Mouse (Mus musculus): ENCODE results near the gene 9130023H24Rik. TPM values are rescaled to one million over a fixed set of nuclear protein-coding genes. Genes with fewer than 3 reads are reported as not detected.

The 9130023H24Rik gene
- polyA plus RNA-seq, 1 experiment from 2014 or later: 10.3 TPM

GRCm38 (mm10) chr7:128208187-128208586 lies 29.6 kb downstream of the 9130023H24Rik start:
- H3K36me3 ChIP-seq: no peaks in the 10 kb centered on the region
- peak; percentile 44 for DNase-seq (ENCODE audit: low spot score)
- H3K9me3 ChIP-seq (replicated peaks): no peaks in the 10 kb centered on the region
- H3K4me3 ChIP-seq: no peak overlapping the region
- H3K4me1 ChIP-seq: no peaks in the 10 kb centered on the region
- no peak overlapping the region for H3K27ac ChIP-seq (replicated peaks)
- H3K27me3 ChIP-seq (ENCODE audit: low read depth, poor library complexity, severe bottlenecking): no peaks in the 10 kb centered on the region
- 12% methylated on average over 4 of the region's 4 CpGs for WGBS

DNA sequence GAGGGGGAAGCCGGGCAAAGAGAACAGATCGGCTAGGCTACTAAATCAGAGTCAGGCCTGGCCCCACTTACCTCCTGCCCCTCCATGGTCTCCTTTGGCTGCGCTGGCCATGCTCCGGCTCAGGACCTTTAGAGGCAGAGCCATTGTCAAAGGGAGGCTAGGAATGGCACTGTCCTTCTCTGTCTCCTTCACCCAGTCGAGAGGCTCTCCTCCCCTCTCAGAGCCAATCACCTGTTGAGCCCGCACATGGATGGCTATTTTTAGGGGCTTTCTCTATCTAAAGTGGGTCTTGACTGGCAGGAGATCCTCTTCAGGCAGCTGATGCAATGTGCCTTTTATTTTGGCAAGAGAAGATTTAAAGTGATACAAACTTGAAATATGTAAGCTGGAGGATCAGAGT lies 31.7 kb downstream of the 9130023H24Rik start, which contains the start of gene Cox6a2:
Cox6a2 (minus strand) TSS at position 236 of the 400 bp plus-strand sequence.
- no peak within 1 kb of the TSS for H3K4me3 ChIP-seq
- no peaks in the 10 kb centered on the region for H3K27me3 ChIP-seq (ENCODE audit: low read depth, poor library complexity, severe bottlenecking)
- H3K27ac ChIP-seq (replicated peaks): no peak within 1 kb of the TSS
- DNase-seq (ENCODE audit: low spot score): no peak
- no peaks in the 10 kb centered on the region for H3K36me3 ChIP-seq
- H3K9me3 ChIP-seq (replicated peaks): no peaks in the 10 kb centered on the region
- no peaks in the 10 kb centered on the region for H3K4me1 ChIP-seq
- 83% methylated on average over 6 of the region's 6 CpGs for WGBS

DNA sequence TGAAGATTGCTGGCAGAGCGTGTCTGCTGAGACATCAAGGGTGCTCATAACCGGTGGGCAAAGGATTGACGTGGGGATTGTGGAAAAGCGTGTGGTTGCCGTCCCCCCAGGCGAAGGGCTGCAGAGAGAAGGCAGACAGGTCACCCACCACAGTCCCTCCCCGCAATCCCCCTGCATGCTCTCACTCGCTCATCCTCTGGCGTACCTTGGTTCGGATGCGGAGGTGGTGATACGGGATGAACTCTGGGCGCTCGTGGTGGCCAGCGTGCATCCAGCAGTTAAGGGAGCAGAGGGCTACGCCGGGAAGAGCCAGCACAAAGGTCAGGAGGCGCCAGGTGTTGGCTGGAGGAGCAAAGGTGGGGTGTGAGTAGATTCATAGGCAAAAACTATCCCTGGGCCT lies 32.1 kb downstream of the 9130023H24Rik start:
- Histone ChIP-seq H3K9me3 (replicated peaks) (no peaks in the 10 kb centered on the region), H3K27me3 (ENCODE audit: low read depth, poor library complexity, severe bottlenecking) (no peaks in the 10 kb centered on the region), H3K4me3 (no peak overlapping the region), H3K27ac (replicated peaks) (no peak overlapping the region), H3K4me1 (no peaks in the 10 kb centered on the region), H3K36me3 (no peaks in the 10 kb centered on the region)
- 87% methylated on average over 18 of the region's 18 CpGs for WGBS
- no peak for DNase-seq (ENCODE audit: low spot score)

DNA sequence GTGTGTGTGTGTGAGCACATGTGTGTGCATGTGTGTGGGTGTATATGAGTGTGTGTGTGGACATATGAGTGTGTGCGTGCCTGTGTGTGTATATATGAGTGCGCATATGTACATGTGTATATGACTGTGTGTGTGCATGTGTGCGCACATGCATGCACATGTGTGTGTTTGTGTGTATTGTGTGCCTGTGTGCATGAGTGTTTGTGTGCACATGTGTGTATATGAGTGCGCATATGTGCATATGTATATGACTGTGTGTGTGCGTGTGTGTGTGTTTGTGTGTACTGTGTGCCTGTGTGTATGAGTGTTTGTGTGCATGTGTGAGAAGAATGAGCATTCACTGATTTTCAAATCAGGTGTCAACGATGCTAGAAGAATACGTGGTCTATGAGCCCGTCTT lies 33.7 kb downstream of the 9130023H24Rik start:
- H3K27me3 ChIP-seq (ENCODE audit: low read depth, poor library complexity, severe bottlenecking): no peaks in the 10 kb centered on the region
- WGBS: 92% methylated on average over 8 of the region's 8 CpGs
- DNase-seq (ENCODE audit: low spot score): no peak
- no peaks in the 10 kb centered on the region for H3K9me3 ChIP-seq (replicated peaks)
- H3K4me3 ChIP-seq: no peak overlapping the region
- H3K27ac ChIP-seq (replicated peaks): no peak overlapping the region
- no peaks in the 10 kb centered on the region for H3K4me1 ChIP-seq
- no peaks in the 10 kb centered on the region for H3K36me3 ChIP-seq

DNA sequence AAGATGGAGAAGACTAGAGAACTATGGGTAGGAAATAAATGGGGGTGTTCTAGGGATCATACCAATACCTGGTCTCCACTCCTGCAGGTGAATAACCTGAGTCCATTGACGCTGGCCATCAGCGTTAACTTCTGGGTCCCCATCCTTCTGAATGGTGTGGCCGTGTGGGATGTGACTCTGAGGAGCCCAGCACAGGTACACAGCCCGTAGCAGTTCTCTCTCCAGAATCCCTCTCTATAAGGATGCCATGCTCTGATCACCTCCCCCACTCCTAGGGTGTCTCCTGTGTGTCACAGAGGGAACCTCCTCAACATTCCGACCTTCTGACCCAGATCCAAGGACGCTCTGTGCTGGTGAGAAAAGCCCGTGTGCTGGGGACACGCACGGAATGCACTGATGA lies 34.8 kb downstream of the 9130023H24Rik start:
- DNase-seq (ENCODE audit: low spot score): no peak
- WGBS: 80% methylated on average over 9 of the region's 9 CpGs
- H3K4me3 ChIP-seq: no peak overlapping the region
- no peaks in the 10 kb centered on the region for H3K27me3 ChIP-seq (ENCODE audit: low read depth, poor library complexity, severe bottlenecking)
- no peaks in the 10 kb centered on the region for H3K9me3 ChIP-seq (replicated peaks)
- H3K27ac ChIP-seq (replicated peaks): no peak overlapping the region
- no peaks in the 10 kb centered on the region for H3K4me1 ChIP-seq
- H3K36me3 ChIP-seq: no peaks in the 10 kb centered on the region

DNA sequence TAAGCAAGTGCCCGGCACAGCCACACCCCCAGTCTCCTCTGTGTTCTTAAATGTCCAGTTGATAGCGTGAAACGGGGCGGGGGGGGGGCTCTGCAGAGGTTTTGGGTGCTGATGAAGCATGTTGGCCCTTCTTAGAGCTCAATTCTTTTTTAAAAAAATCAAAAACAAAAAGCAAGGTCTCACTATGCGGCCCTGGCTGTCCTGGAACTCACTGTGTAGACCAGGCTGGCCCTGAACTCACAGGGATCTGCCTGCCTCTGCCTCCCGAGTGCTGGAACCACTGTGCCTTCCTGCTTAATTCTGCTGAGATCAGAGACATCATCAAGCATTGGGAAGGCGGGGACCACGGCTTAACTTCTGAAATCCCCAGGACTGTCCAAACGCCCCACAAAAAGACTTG lies 36.2 kb downstream of the 9130023H24Rik start:
- WGBS: 86% methylated on average over 9 of the region's 9 CpGs
- Histone ChIP-seq H3K4me3 (no peak overlapping the region), H3K27me3 (ENCODE audit: low read depth, poor library complexity, severe bottlenecking) (no peaks in the 10 kb centered on the region), H3K4me1 (no peaks in the 10 kb centered on the region), H3K9me3 (replicated peaks) (no peaks in the 10 kb centered on the region), H3K27ac (replicated peaks) (no peak overlapping the region), H3K36me3 (no peaks in the 10 kb centered on the region)
- DNase-seq (ENCODE audit: low spot score): no peak

Other genes starting within 250 kb of the 9130023H24Rik start
- gene Pycard, start 244.2 kb downstream of the 9130023H24Rik start, polyA plus RNA-seq (2016; fragmentation: Nextera tagmentation; extraction: Ambion mirVana): 6.1 and 7.5 TPM in 2 replicates
- not detected in 2 replicates for gene Trim72, start 234.1 kb downstream of the 9130023H24Rik start, polyA plus RNA-seq (2016; fragmentation: Nextera tagmentation; extraction: Ambion mirVana)
- 0.48 and 0.68 TPM in 2 replicates for gene Itgam, start 175.4 kb downstream of the 9130023H24Rik start, polyA plus RNA-seq (2016; fragmentation: Nextera tagmentation; extraction: Ambion mirVana)
- not detected in 2 replicates for gene Gm49368, start 175.3 kb downstream of the 9130023H24Rik start, polyA plus RNA-seq (2016; fragmentation: Nextera tagmentation; extraction: Ambion mirVana)
- gene Itgax, start 108.5 kb downstream of the 9130023H24Rik start, polyA plus RNA-seq (2016; fragmentation: Nextera tagmentation; extraction: Ambion mirVana): not detected in 2 replicates
- gene Itgad, start 83.7 kb downstream of the 9130023H24Rik start, polyA plus RNA-seq (2016; fragmentation: Nextera tagmentation; extraction: Ambion mirVana): 0.16 TPM in 1 of 2 replicates, not detected in the other
- gene Cox6a2, start 31.6 kb downstream of the 9130023H24Rik start, polyA plus RNA-seq (2016; fragmentation: Nextera tagmentation; extraction: Ambion mirVana): not detected in 2 replicates
- gene Armc5, start 689 bp downstream of the 9130023H24Rik start, polyA plus RNA-seq (2016; fragmentation: Nextera tagmentation; extraction: Ambion mirVana): 15.4 and 16.7 TPM in 2 replicates
- gene Tgfb1i1, start 8.8 kb upstream of the 9130023H24Rik start, polyA plus RNA-seq (2016; fragmentation: Nextera tagmentation; extraction: Ambion mirVana): 40.9 and 45.3 TPM in 2 replicates
- 0.28 and 0.50 TPM in 2 replicates for gene Slc5a2, start 27.6 kb upstream of the 9130023H24Rik start, polyA plus RNA-seq (2016; fragmentation: Nextera tagmentation; extraction: Ambion mirVana)
- gene BC017158, start 60.1 kb upstream of the 9130023H24Rik start, polyA plus RNA-seq (2016; fragmentation: Nextera tagmentation; extraction: Ambion mirVana): 24.6 and 26.3 TPM in 2 replicates
- 6.0 and 6.4 TPM in 2 replicates for gene Rgs10, start 180.7 kb upstream of the 9130023H24Rik start, polyA plus RNA-seq (2016; fragmentation: Nextera tagmentation; extraction: Ambion mirVana)
- 28.0 and 29.3 TPM in 2 replicates for gene Tial1, start 223.7 kb upstream of the 9130023H24Rik start, polyA plus RNA-seq (2016; fragmentation: Nextera tagmentation; extraction: Ambion mirVana)

Measured in midbrain, embryonic 10.5 days (tissue).